Mouse (Mus musculus): ENCODE measurements around the gene Wapl.

The Wapl gene

GRCm38 (mm10) chr14:34673395-34674228, at the start of gene Wapl:
Wapl (plus strand) TSS chr14:34673928.
- DNase-seq (ENCODE audit: low spot score): peak; percentile 95

- no peak for DNase-seq (ENCODE audit: low spot score)
These were observed 46.9 kb upstream of the Wapl start for GRCm38 (mm10) chr14:34626824-34627223.

GRCm38 (mm10) chr14:34632722-34633448, 40.8 kb upstream of the Wapl start:
- no peak for DNase-seq (ENCODE audit: low spot score)

GRCm38 (mm10) chr14:34635192-34635591, 38.5 kb upstream of the Wapl start:
- DNase-seq (ENCODE audit: low spot score): no peak

- DNase-seq (ENCODE audit: low spot score): no peak
These were observed 38.0 kb upstream of the Wapl start for GRCm38 (mm10) chr14:34635721-34636120.

GRCm38 (mm10) chr14:34644140-34644539, 29.6 kb upstream of the Wapl start:
- no peak for DNase-seq (ENCODE audit: low spot score)

GRCm38 (mm10) chr14:34647870-34648475, 25.8 kb upstream of the Wapl start:
- DNase-seq (ENCODE audit: low spot score): no peak

GRCm38 (mm10) chr14:34657131-34657530, 16.6 kb upstream of the Wapl start:
- no peak for DNase-seq (ENCODE audit: low spot score)

GRCm38 (mm10) chr14:34660351-34660787, 13.4 kb upstream of the Wapl start:
- peak; percentile 47 for DNase-seq (ENCODE audit: low spot score)

- DNase-seq (ENCODE audit: low spot score): peak; percentile 11
These were observed 12.7 kb upstream of the Wapl start for GRCm38 (mm10) chr14:34660788-34661591.

- DNase-seq (ENCODE audit: low spot score): peak; percentile 50
These were observed 11.9 kb upstream of the Wapl start for GRCm38 (mm10) chr14:34661621-34662477.

GRCm38 (mm10) chr14:34662478-34662826, 11.3 kb upstream of the Wapl start:
- DNase-seq (ENCODE audit: low spot score): no peak

- no peak for DNase-seq (ENCODE audit: low spot score)
These were observed 10.3 kb upstream of the Wapl start for GRCm38 (mm10) chr14:34663381-34663780.

- no peak for DNase-seq (ENCODE audit: low spot score)
These were observed 4.6 kb upstream of the Wapl start for GRCm38 (mm10) chr14:34669082-34669481.

- DNase-seq (ENCODE audit: low spot score): no peak
These were observed 3.5 kb upstream of the Wapl start for GRCm38 (mm10) chr14:34670256-34670655.

- DNase-seq (ENCODE audit: low spot score): peak; percentile 50
These were observed 582 bp downstream of the Wapl start for GRCm38 (mm10) chr14:34674229-34674791.

GRCm38 (mm10) chr14:34674932-34675331, 1.2 kb downstream of the Wapl start:
- no peak for DNase-seq (ENCODE audit: low spot score)

GRCm38 (mm10) chr14:34675347-34675865, 1.7 kb downstream of the Wapl start:
- no peak for DNase-seq (ENCODE audit: low spot score)

- DNase-seq (ENCODE audit: low spot score): no peak
These were observed 7.1 kb downstream of the Wapl start for GRCm38 (mm10) chr14:34680815-34681214.

- no peak for DNase-seq (ENCODE audit: low spot score)
These were observed 11.3 kb downstream of the Wapl start for GRCm38 (mm10) chr14:34684989-34685388.
